Mouse (Mus musculus): ENCODE measurements around the gene Cwc27.

The Cwc27 gene

DNA sequence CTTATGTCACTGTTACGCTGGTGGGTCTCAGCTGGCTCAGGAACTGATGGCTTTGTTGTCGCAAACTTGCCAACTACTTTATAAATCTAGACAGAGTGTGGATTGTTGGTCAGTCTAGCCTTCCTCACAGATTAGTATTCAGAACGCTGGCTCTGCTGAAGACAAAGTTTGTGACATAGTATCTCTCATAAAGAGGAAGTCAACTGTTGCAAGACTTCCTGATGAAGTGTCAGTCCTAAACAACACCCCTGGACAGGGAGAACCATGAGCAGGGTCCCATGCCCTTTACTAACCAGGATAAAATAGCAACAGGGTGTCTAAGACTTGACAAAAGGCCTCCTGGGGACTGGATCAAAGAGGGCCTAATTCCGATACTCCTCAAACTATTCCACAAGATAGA lies 205.6 kb downstream of the Cwc27 start:
- no peak for DNase-seq (ENCODE audit: low read depth, low spot score)

DNA sequence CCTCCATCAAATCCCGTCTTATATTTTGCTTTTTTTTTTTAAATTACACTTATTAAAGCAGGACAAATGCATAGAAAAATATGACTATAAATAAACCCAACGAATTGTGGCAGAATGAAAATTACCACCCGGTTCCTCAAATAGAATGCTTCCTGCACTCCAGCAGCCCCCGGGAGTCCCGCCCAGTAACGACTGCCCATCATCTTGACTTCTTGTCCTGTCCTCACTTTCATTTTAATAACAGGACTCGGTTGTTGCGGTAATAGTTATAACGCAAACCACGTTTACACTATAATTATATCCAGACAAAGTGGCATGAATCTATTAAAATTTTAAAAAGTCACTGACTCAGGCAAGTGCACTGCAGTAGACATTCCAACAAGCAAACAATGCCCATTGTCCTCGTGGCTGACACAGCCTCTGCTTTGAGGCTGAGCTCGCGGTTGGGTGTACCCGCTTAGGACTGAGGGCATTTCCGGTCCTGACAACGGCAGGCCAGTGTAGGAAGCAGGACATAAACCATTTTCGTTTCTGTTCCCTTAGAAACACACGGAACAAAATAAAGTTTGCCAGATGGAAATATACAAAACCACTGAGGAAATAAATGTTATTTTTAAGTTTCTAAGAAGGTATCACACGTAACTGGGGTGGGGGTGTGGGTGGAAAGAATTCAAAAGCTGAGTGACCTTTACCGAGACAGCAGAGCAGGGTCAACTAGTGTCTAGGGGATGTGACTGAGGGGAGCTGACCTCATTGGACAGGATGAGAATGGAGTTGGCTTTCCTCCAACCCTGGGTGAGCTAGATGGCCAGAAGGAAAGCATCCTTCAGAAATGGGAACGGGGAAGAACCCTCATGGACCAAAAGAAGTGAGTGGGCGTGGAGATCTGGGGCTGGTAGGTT lies 206.5 kb downstream of the Cwc27 start:
- DNase-seq (ENCODE audit: low read depth, low spot score), result no peak

DNA sequence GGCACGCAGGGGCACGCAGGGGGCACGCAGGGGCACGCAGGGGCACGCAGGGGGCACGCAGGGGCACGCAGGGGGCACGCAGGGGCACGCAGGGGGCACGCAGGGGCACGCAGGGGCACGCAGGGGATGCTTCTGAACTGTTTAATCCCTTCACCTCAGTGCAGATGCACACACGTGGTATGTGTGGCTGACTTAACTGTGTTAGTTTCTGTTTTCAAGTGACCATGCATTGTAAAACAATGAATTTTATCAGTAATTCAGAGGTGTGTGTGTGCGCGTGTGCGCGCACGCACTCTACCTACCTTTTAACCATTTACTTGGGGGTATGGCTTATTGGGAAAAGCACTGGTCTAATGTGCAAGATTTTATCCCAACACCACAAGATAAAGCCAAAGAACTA lies 208.4 kb downstream of the Cwc27 start:
- DNase-seq (ENCODE audit: low read depth, low spot score), result no peak

DNA sequence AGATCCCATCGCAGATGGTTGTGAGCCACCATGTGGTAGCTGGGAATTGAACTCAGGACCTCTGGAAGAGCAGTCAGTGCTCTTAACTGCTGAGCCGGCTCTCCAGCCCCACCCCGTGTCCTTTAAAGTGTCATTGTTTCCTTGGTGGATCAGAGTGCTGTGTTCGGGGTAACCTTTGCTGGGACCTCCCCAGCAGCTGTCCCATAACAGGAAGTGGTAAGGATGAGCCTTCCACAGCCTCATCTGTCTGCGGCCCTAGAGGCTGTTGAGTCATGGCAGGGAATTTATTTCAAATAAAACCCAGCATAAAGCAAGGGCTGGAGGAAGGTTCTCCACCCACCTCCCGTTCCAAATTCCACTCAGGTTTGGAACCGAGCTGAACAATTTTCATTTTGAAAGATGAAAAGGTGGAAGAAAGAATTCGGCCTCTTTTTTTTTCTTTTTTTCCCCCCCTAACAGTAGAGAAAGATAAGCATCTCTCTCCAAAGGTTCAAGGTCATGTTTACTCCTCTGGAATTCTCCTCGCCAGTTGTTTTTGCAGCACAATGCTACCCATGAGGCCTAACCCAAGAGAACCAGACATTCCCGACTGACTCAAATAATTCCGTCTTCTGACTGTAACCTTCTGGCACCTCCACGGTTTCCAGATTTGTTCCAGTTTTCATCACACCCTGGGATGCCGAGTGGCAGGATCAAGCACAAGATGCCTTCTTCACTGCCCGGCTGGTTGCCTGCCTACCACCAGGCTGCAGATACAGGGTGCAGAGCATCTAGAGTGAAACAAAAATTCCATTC lies 210.0 kb downstream of the Cwc27 start:
- DNase-seq (ENCODE audit: low read depth, low spot score), result no peak

DNA sequence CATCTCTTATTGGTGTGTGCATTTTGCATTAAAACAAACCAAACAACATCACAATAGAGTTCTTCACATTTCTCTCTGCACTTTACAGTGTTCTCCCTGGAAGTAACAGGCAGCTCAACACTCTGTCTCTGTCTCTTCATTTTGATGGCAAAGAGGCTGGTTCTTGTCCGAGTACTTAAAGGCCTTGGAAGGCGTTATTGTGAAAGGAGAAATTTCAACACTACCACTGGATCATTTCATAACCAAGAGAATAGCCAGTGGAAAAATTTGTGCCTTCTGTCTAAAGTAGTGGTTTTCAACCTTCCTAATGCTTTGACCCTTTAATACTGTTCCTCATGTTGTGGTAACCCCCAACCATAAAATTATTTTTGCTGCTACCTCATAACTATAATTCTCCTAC lies 211.8 kb downstream of the Cwc27 start:
- no peak for DNase-seq (ENCODE audit: low read depth, low spot score)

DNA sequence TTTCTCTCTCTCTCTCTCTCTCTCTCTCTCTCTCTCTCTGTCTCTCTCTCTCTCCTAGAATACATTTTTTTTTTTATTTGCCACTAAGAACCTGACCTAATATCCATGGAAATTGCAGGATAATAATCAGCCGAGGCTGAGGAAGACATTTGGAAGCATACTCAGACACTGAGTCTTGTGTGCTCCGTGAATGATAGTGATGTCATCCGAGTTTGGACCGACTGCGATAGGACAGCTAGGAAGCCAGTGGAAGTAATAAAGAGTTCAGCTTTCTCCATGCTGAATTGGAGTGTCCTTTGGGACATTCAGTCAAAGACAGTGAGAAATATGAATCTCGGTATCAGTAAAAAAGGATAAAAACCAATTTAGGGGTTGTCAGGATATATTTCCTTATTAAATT lies 214.7 kb downstream of the Cwc27 start:
- DNase-seq (ENCODE audit: low read depth, low spot score), result no peak

DNA sequence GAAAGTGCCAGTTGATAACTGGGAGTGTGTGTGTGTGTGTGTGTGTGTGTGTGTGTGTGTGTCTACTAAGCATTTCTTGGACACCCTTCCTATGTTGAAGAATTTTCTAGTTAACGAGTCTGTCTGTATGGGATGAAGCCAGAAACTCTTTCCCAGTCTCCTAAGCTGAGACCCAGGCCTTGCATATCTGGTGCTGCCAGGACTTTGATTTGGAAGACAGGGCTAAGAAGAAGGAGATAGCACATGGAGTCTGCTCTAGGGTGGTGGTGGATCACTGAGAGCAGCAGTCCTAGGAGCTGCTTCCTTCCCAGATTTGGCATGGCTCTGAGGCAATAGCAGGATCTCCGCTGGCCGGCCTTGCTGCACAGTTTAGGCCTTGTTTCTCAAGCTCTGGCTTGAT lies 215.2 kb downstream of the Cwc27 start:
- DNase-seq (ENCODE audit: low read depth, low spot score), result no peak

DNA sequence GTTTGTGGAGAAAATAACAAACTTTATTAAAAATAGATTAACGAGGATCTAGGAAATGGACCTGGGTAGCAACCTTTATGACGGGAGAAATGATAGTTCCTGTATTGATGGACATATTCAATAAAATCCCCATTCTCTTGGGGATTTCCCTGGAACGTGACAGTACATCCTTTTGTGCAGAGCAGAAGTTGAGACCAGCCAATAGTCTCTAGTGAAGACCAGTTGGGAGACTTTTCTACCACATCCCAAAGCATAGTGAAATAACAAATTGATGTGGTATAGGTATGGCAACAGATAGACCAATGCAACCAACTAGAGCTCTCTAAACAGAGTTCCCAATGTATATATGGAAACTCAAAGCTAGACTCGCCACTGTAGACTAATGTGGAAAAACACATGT lies 220.7 kb downstream of the Cwc27 start:
- no peak for DNase-seq (ENCODE audit: low read depth, low spot score)

DNA sequence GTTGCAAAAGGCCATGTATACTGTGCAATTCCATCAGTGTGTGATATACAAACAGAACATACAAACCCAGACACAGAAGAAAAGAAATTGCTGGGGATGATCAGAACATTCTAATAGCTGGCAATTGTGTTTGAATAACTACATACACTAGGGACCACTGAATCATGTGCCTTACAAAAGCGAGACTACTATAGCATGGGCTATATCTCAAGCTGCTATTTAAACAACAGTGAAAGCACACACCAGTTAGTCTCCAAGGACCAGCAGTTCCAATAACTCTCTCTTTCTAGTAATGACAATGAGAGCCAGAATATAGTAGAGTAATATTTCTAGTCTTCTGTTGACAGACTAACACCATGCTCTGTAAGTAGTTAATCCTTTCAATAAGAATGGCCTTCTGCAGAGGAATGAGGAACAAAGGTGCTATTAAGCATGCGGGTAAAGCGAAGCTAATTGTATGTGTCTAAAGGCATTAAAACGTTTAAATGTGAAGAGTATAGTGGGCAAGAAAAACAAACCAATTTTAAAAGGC lies 222.1 kb downstream of the Cwc27 start:
- no peak for DNase-seq (ENCODE audit: low read depth, low spot score)

DNA sequence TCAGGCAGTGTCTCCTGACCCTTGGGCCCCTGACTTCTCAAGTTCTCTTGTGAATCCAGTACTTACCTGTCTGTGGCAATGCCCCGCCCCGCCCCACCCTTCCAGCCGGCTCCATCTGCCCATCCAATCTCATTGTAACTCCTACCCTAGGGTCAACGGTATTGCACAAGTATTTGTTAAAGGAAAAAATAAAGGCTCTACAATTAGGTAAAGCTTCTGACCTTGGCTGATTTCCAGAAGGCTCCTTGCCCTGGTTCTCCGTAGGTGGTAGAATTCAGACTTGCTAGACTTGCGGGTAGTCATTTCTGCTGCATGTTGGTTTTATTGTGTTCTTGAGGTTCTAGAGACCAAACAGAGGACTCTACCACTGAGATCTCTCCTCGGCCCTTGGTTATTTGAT lies 226.0 kb downstream of the Cwc27 start:
- no peak for DNase-seq (ENCODE audit: low read depth, low spot score)

DNA sequence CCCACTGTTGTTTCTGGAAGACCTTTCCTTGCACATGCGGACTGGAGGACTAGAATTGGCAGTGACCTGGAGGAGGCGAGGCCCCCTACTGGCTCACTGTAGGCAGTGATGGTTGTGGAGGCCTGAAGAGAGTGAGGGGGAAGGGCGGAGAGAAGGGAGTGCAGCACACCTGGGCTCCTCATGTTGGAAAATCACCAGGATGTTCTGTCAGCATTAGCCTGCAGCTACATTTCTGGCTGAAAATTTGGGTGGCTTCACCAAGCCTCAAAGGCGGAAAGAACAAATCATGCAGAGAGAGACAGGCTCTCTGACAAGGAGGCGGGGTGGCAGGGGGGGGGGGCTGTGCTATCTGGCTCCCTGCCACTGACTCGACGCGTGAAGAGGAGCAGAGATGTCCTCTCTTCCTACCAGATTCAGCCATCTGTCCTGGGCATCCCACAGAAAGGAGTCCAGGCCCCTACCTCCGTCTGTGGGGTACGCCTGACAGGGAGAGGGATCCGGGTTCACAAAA lies 226.8 kb downstream of the Cwc27 start:
- no peak for DNase-seq (ENCODE audit: low read depth, low spot score)

DNA sequence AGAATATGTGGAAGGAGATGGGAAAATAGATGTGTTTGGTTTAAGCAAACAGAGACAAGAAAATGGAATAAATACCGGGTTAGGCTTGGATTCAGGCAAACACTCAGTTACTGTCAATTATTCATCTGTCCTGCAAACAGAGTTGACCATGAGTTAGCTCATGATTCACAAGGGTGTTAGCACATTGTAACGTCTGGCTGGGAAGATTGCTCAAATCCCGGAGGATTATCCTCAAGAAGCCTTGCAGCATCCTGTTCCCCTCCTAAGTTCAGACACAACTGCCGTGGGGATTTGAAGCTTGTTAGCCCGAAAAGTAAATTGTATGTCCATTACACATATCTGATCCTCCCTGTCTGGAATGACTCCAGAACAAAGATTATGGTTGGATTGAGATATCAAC lies 228.6 kb downstream of the Cwc27 start:
- no peak for DNase-seq (ENCODE audit: low read depth, low spot score)
